Mouse (Mus musculus): ENCODE data around the gene Slc27a3.

GRCm38 (mm10) chr3:90395629-90396028 is 5.9 kb upstream of the Slc27a3 start:
- no peak for TF ChIP-seq CTCF (IDR thresholded peaks at IDR 0.05; ENCODE audit: low read depth)
- TF ChIP-seq EP300 (IDR thresholded peaks at IDR 0.05; ENCODE audit: low read depth), result no peak
